Mouse (Mus musculus) embryonic fibroblast, embryonic 13.5 days (primary cell): ENCODE results near the gene Mrgpre. TPM values are rescaled to one million over a fixed set of nuclear protein-coding genes. Genes with fewer than 3 reads are reported as not detected.

Experiments
- H3K27ac ChIP-seq: 2 replicates; pipeline ENCODE4 v1.5.1; 2012; ENCODE audit warnings: low read length, control low read depth, inconsistent platforms; ENCODE audit not compliant: insufficient read depth
- H3K4me1 ChIP-seq: 2 replicates; pipeline ENCODE4 v1.6.1; 2011; ENCODE audit warnings: low read length; ENCODE audit not compliant: control insufficient read depth, insufficient read depth
- H3K4me3 ChIP-seq: 2 replicates; pipeline ENCODE4 v1.5.1; 2011; ENCODE audit warnings: mild to moderate bottlenecking, control low read depth, low read length; ENCODE audit not compliant: insufficient read depth
- CTCF ChIP-seq: IDR thresholded peaks from 2 replicates; pipeline ENCODE4 v1.5.1; 2011; ENCODE audit warnings: mild to moderate bottlenecking, control low read depth, low read length, moderate library complexity, borderline replicate concordance; ENCODE audit not compliant: insufficient read depth
- POLR2A ChIP-seq: IDR thresholded peaks from 2 replicates; pipeline ENCODE4 v1.6.1; 2011; ENCODE audit warnings: low read depth, mild to moderate bottlenecking, control low read depth, low read length, moderate library complexity
- polyA plus RNA-seq: library from polyadenylated mRNA; stranded (reverse); fragments of >200 nt; gene quantifications from 2 replicates; pipeline ENCODE4 v1.2.4, GENCODE M21; 2011; ENCODE audit warnings: low read depth; ENCODE audit not compliant: missing spikeins, insufficient read length

Mrgpre gene
- polyA plus RNA-seq, 1 experiment, result 2.5 TPM

DNA sequence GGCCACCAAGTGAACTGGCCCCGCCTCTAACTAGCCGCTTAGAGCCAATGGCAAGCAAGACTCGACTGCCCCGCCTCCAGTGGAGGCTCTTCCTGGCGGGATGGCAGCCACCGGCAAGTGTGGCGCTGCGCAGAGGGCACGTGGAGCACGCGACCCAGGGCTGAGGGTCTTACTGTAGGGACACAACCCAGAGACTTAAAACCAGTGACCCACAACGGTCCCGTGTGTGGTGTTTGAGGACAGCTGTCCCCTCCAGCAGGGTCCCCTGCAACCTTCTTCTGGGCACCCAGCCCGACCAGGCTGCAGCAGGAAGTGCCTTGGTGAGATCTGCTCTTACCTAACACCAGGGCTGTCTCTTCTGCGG is 27.3 kb downstream of the Mrgpre start:
- no peaks in the 10 kb centered on the region for H3K4me1 ChIP-seq
- TF ChIP-seq CTCF (no peak), POLR2A (peak; percentile 81)
- H3K27ac ChIP-seq, result no peak overlapping the region
- H3K4me3 ChIP-seq, result peak overlapping the region; percentile 20; the same call in 1 of the 2 replicates

- no peak within 1 kb of the TSS for H3K27ac ChIP-seq
- TF ChIP-seq POLR2A, result no peak
- no peak for TF ChIP-seq CTCF
- peak within 1 kb of the TSS; percentile 20; the same call in 1 of the 2 replicates for H3K4me3 ChIP-seq
- H3K4me1 ChIP-seq, result no peaks in the 10 kb centered on the region
Measured at GRCm38 (mm10) chr7:143756125-143757026, 27.9 kb downstream of the Mrgpre start, which contains the start of gene Osbpl5. Gene Osbpl5 (minus strand): TSS chr7:143756985.

DNA sequence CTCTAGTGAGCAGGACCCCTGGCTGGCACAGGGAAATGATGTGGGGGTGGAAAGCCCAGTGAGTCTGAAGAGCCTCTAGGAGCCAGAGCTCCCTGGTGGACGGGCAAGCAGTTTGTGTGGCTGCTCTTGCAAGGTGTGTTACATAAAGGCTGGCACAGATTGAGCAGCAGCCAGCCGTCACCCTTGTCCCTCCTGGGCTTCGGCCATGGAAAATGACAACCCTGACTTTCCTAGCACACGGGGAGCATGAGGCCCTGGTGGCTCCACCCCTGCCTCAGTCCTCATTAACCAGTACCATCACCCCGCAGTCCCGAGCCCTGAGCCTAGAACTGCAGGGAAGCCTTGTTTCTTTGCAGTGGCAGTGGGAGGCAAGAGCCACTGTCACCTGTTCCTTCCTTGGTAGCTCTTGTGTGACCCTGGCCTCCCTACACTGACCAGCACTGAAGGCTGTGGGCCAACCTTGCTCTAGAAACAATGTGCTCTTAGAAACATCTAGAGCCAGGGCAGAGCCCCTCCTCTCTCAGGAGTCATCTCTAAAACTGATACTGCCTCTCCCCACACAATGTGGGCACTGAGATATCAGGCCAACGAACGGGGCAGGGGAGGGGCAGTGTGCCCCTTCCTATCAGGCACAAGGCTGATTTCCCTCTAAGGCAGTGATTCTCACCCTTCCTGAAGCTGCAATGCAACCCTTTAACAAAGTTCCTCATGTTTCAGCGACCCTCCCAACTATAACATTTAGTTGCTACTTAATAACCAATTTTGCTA is 28.8 kb downstream of the Mrgpre start:
- TF ChIP-seq POLR2A (no peak), CTCF (no peak)
- Histone ChIP-seq H3K4me1 (no peaks in the 10 kb centered on the region), H3K27ac (no peak overlapping the region), H3K4me3 (no peak overlapping the region)

DNA sequence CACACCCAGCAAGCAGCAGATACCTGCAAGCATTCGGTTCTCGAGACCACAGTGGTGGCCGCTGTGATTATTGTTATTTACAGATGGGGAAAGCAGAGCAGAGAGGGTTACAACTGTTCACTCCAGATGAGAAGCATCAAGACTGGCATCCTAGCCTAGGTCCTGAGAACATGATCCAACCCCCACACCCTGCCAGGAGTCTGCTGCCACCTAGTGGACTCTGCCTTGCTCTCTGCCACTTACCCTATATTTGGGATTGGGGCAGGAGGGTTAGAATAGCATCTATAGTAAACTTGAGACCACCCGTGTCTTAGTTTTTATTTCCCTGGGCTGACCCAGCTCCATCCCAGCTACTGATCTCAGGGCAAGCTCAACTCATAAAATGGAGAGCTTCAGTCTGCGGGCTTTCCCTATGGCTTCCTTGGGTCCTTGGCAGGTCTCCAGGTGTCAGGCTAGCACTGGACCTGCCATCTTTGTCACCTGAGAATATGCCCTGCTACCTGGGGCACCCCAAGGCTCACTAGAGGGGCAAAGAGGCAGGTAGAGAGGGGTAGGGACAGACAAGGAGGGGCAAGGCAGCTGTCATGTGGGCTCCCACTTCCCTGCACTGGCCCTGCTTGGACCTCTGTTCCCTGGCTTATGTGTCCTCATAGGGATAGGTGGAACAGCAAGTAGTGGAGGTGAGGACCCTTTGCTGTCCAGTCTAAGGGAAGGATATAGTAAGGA is 30.1 kb downstream of the Mrgpre start:
- Histone ChIP-seq H3K27ac (no peak overlapping the region), H3K4me3 (no peak overlapping the region), H3K4me1 (no peaks in the 10 kb centered on the region)
- TF ChIP-seq POLR2A, result no peak
- peak; percentile 90 for TF ChIP-seq CTCF

- Histone ChIP-seq H3K4me1 (no peaks in the 10 kb centered on the region), H3K27ac (no peak overlapping the region), H3K4me3 (no peak overlapping the region)
- TF ChIP-seq POLR2A (no peak), CTCF (no peak)
Measured at GRCm38 (mm10) chr7:143752606-143753005, 31.7 kb downstream of the Mrgpre start.

- Histone ChIP-seq H3K27ac (no peak overlapping the region), H3K4me1 (no peaks in the 10 kb centered on the region), H3K4me3 (no peak overlapping the region)
- TF ChIP-seq POLR2A (no peak), CTCF (no peak)
Measured at GRCm38 (mm10) chr7:143752056-143752455, 32.2 kb downstream of the Mrgpre start.

DNA sequence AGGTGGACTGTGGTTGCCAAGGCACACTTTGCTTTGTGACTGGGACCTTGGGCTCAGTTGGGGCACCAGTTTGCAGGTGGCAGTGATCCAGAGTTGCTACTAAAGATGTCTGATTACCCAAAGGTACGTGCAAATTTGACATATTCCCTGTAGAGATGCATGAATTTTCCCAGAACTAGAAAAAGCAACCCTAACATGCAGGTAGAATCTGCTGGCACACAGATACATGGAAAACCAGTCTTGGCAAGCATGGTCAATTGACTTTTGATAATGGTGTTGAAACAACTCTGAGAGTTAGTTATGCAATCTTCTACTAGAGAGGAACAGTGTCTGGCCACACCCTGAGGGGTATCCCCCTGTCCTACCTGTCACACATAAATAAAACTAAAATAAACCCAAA is 32.9 kb downstream of the Mrgpre start:
- H3K4me3 ChIP-seq, result no peak overlapping the region
- TF ChIP-seq POLR2A (no peak), CTCF (no peak)

GRCm38 (mm10) chr7:143749045-143749444 is 35.3 kb downstream of the Mrgpre start:
- TF ChIP-seq CTCF, result no peak
- TF ChIP-seq POLR2A, result no peak
- H3K4me3 ChIP-seq, result no peak overlapping the region
- H3K27ac ChIP-seq, result no peak overlapping the region
- no peaks in the 10 kb centered on the region for H3K4me1 ChIP-seq

More for the DNA sequence above, 32.9 kb downstream of the Mrgpre start:
- Histone ChIP-seq H3K4me1 (no peaks in the 10 kb centered on the region), H3K27ac (no peak overlapping the region)
